Mouse (Mus musculus) heart, embryonic 15.5 days (tissue): ENCODE data around the gene Strip2. TPM values are rescaled to one million over a fixed set of nuclear protein-coding genes. Genes with fewer than 3 reads are reported as not detected.

Experiments
- ATAC-seq: fragments of 200-750 bp; cut with Nextera tagmentation; replicated peaks from 2 replicates; pipeline ENCODE4 v1.8.0; 2017; ENCODE audit warnings: low read depth, moderate TSS enrichment; ENCODE audit not compliant: insufficient number of reproducible peaks, insufficient read depth, low FRiP score
- H3K27ac ChIP-seq: fragments of 300-500 bp; sonication (generic); 2 replicates; pipeline ENCODE4 v1.5.1; 2015; ENCODE audit warnings: mild to moderate bottlenecking, inconsistent platforms
- H3K27me3 ChIP-seq: fragments of 300-500 bp; sonication (generic); 2 replicates; pipeline ENCODE4 v1.6.1; 2015; ENCODE audit warnings: inconsistent platforms
- H3K36me3 ChIP-seq: fragments of 300-500 bp; sonication (generic); 2 replicates; pipeline ENCODE4 v1.6.1; 2015; ENCODE audit warnings: mild to moderate bottlenecking, inconsistent platforms
- H3K4me1 ChIP-seq: fragments of 300-500 bp; sonication (generic); replicated peaks from 2 replicates; pipeline ENCODE4 v1.6.1; 2015; ENCODE audit warnings: inconsistent platforms
- H3K4me2 ChIP-seq: fragments of 300-500 bp; sonication (generic); 2 replicates; pipeline ENCODE4 v1.6.1; 2015; ENCODE audit warnings: inconsistent platforms, mild to moderate bottlenecking, moderate library complexity
- H3K4me3 ChIP-seq: fragments of 300-500 bp; sonication (generic); 2 replicates; pipeline ENCODE4 v1.5.1; 2015; ENCODE audit warnings: mild to moderate bottlenecking, inconsistent platforms
- H3K9ac ChIP-seq: fragments of 300-500 bp; sonication (generic); 2 replicates; pipeline ENCODE4 v1.6.1; 2015; ENCODE audit warnings: mild to moderate bottlenecking, inconsistent platforms
- H3K9me3 ChIP-seq: fragments of 300-500 bp; sonication (generic); replicated peaks from 2 replicates; pipeline ENCODE4 v1.6.1; 2016; ENCODE audit warnings: inconsistent platforms
- WGBS: fragments of 180-500 bp; shearing (Covaris S2); methylation state at CpG from one replicate; pipeline ENCODE4 v1.1.7; 2015; ENCODE audit warnings: mixed read lengths; 5-methylcytosine and 5-hydroxymethylcytosine counted together
- polyA plus RNA-seq: library from polyadenylated mRNA; unstranded; fragments of >200 nt; fragmentation: Nextera tagmentation; extraction: Ambion mirVana; gene quantifications from 2 replicates; pipeline ENCODE4 v1.2.1, GENCODE M21; 2015

The Strip2 gene
- polyA plus RNA-seq = 53.2 and 63.1 TPM in 2 replicates

GRCm38 (mm10) chr6:29916530-29917382 lies at the start of gene Strip2:
Gene Strip2, plus strand, starts transcription at chr6:29917012.
- H3K4me1 ChIP-seq = peaks cover 14% of the 10 kb centered on the region
- H3K27me3 ChIP-seq = no peaks in the 10 kb centered on the region
- under 1% methylated on average over 67 of the region's 67 CpGs for WGBS
- H3K9ac ChIP-seq = peak within 1 kb of the TSS; percentile 82
- peaks cover 3% of the 10 kb centered on the region; the same call in 1 of the 2 replicates for H3K36me3 ChIP-seq
- no peaks in the 10 kb centered on the region for H3K9me3 ChIP-seq
- H3K4me2 ChIP-seq = peak within 1 kb of the TSS; percentile 85
- ATAC-seq = peak; percentile 98
- peak within 1 kb of the TSS; percentile 71 for H3K4me3 ChIP-seq
- H3K27ac ChIP-seq = peak within 1 kb of the TSS; percentile 86

GRCm38 (mm10) chr6:29868341-29868895 lies 48.4 kb upstream of the Strip2 start:
- H3K4me3 ChIP-seq = no peak overlapping the region
- WGBS = 69% methylated on average over 2 of the region's 2 CpGs
- H3K9me3 ChIP-seq = no peaks in the 10 kb centered on the region
- no peaks in the 10 kb centered on the region; the same call in 1 of the 2 replicates for H3K36me3 ChIP-seq
- H3K27me3 ChIP-seq = no peaks in the 10 kb centered on the region
- ATAC-seq = no peak
- H3K4me2 ChIP-seq = no peak overlapping the region
- H3K9ac ChIP-seq = no peak overlapping the region
- peak overlapping the region; percentile 41 for H3K27ac ChIP-seq
- H3K4me1 ChIP-seq = peaks cover 5% of the 10 kb centered on the region; the same call in 1 of the 2 replicates

GRCm38 (mm10) chr6:29873654-29874053 lies 43.2 kb upstream of the Strip2 start:
- Histone ChIP-seq H3K9ac (no peak overlapping the region), H3K27ac (peak overlapping the region; percentile 50), H3K36me3 (no peaks in the 10 kb centered on the region), H3K4me2 (no peak overlapping the region), H3K27me3 (no peaks in the 10 kb centered on the region), H3K9me3 (no peaks in the 10 kb centered on the region), H3K4me1 (peaks cover 26% of the 10 kb centered on the region), H3K4me3 (no peak overlapping the region)
- WGBS = 51% methylated on average over 2 of the region's 2 CpGs
- ATAC-seq = no peak

GRCm38 (mm10) chr6:29875576-29875975 lies 41.2 kb upstream of the Strip2 start:
- Histone ChIP-seq H3K4me1 (peaks cover 35% of the 10 kb centered on the region), H3K36me3 (no peaks in the 10 kb centered on the region), H3K27ac (peak overlapping the region; percentile 61), H3K9ac (no peak overlapping the region), H3K27me3 (no peaks in the 10 kb centered on the region), H3K4me3 (no peak overlapping the region), H3K9me3 (no peaks in the 10 kb centered on the region), H3K4me2 (no peak overlapping the region)
- ATAC-seq = no peak
- 40% methylated on average over 5 of the region's 5 CpGs for WGBS

GRCm38 (mm10) chr6:29876782-29877181 lies 40.0 kb upstream of the Strip2 start:
- ATAC-seq = no peak
- no peak overlapping the region for H3K4me2 ChIP-seq
- H3K27me3 ChIP-seq = no peaks in the 10 kb centered on the region
- no peak overlapping the region for H3K9ac ChIP-seq
- H3K4me1 ChIP-seq = peaks cover 43% of the 10 kb centered on the region
- 88% methylated on average over 4 of the region's 4 CpGs for WGBS
- H3K36me3 ChIP-seq = no peaks in the 10 kb centered on the region
- no peak overlapping the region for H3K27ac ChIP-seq
- H3K4me3 ChIP-seq = no peak overlapping the region
- no peaks in the 10 kb centered on the region for H3K9me3 ChIP-seq

- H3K27ac ChIP-seq = peak overlapping the region; percentile 92
Observed at GRCm38 (mm10) chr6:29879579-29879978, 37.2 kb upstream of the Strip2 start.

GRCm38 (mm10) chr6:29880796-29881195 lies 36.0 kb upstream of the Strip2 start:
- ATAC-seq = no peak
- 83% methylated on average over 3 of the region's 3 CpGs for WGBS
- H3K27ac ChIP-seq = peak overlapping the region; percentile 92
- H3K4me3 ChIP-seq = no peak overlapping the region
- no peaks in the 10 kb centered on the region for H3K9me3 ChIP-seq
- peaks cover 36% of the 10 kb centered on the region for H3K4me1 ChIP-seq
- no peaks in the 10 kb centered on the region for H3K36me3 ChIP-seq
- no peak overlapping the region for H3K4me2 ChIP-seq
- H3K27me3 ChIP-seq = no peaks in the 10 kb centered on the region
- H3K9ac ChIP-seq = no peak overlapping the region

More at GRCm38 (mm10) chr6:29879579-29879978, 37.2 kb upstream of the Strip2 start:
- ATAC-seq = no peak
- no peak overlapping the region for H3K4me2 ChIP-seq
- no peaks in the 10 kb centered on the region for H3K9me3 ChIP-seq
- H3K4me1 ChIP-seq = peaks cover 46% of the 10 kb centered on the region
- no peak overlapping the region for H3K4me3 ChIP-seq
- no peaks in the 10 kb centered on the region for H3K36me3 ChIP-seq
- no peak overlapping the region for H3K9ac ChIP-seq
- no peaks in the 10 kb centered on the region for H3K27me3 ChIP-seq

- Histone ChIP-seq H3K4me1 (peaks cover 31% of the 10 kb centered on the region), H3K4me3 (no peak overlapping the region), H3K9me3 (no peaks in the 10 kb centered on the region), H3K36me3 (0 out of 2 replicates have a peak, but pooled peaks cover 5% of the 10 kb centered on the region), H3K27me3 (no peaks in the 10 kb centered on the region), H3K4me2 (peak overlapping the region; percentile 24; the same call in 1 of the 2 replicates), H3K27ac (peak overlapping the region; percentile 92), H3K9ac (no peak overlapping the region)
- peak; percentile 78 for ATAC-seq
- 42% methylated on average over 2 of the region's 2 CpGs for WGBS
Observed at GRCm38 (mm10) chr6:29881936-29882335, 34.9 kb upstream of the Strip2 start.

GRCm38 (mm10) chr6:29882870-29883269 lies 33.9 kb upstream of the Strip2 start:
- H3K9ac ChIP-seq = no peak overlapping the region
- H3K27ac ChIP-seq = peak overlapping the region; percentile 92
- no peak for ATAC-seq
- H3K4me1 ChIP-seq = peaks cover 31% of the 10 kb centered on the region
- H3K36me3 ChIP-seq = 0 out of 2 replicates have a peak, but pooled peaks cover 5% of the 10 kb centered on the region
- no peak overlapping the region for H3K4me3 ChIP-seq
- H3K27me3 ChIP-seq = no peaks in the 10 kb centered on the region
- H3K9me3 ChIP-seq = no peaks in the 10 kb centered on the region
- H3K4me2 ChIP-seq = no peak overlapping the region
- WGBS = 61% methylated on average over 6 of the region's 6 CpGs

- H3K4me2 ChIP-seq = no peak overlapping the region
- 0 out of 2 replicates have a peak overlapping the region, but pooled peaks have one; percentile 1 for H3K27ac ChIP-seq
- 69% methylated on average over 11 of the region's 11 CpGs for WGBS
- no peaks in the 10 kb centered on the region for H3K27me3 ChIP-seq
- no peak for ATAC-seq
- peaks cover 2% of the 10 kb centered on the region; the same call in 1 of the 2 replicates for H3K36me3 ChIP-seq
- H3K9ac ChIP-seq = no peak overlapping the region
- H3K9me3 ChIP-seq = no peaks in the 10 kb centered on the region
- no peaks in the 10 kb centered on the region for H3K4me1 ChIP-seq
- H3K4me3 ChIP-seq = no peak overlapping the region
Observed at GRCm38 (mm10) chr6:29891151-29891550, 25.7 kb upstream of the Strip2 start.

GRCm38 (mm10) chr6:29896976-29897375 lies 19.8 kb upstream of the Strip2 start:
- no peaks in the 10 kb centered on the region for H3K9me3 ChIP-seq
- no peak for ATAC-seq
- no peak overlapping the region for H3K4me3 ChIP-seq
- H3K9ac ChIP-seq = no peak overlapping the region
- H3K27me3 ChIP-seq = no peaks in the 10 kb centered on the region
- H3K4me2 ChIP-seq = no peak overlapping the region
- WGBS = 91% methylated on average over 3 of the region's 3 CpGs
- H3K36me3 ChIP-seq = peaks cover 5% of the 10 kb centered on the region
- H3K4me1 ChIP-seq = 0 out of 2 replicates have a peak, but pooled peaks cover 4% of the 10 kb centered on the region
- H3K27ac ChIP-seq = no peak overlapping the region; the same call in 1 of the 2 replicates
